Mouse (Mus musculus) embryonic facial prominence, embryonic 12.5 days (tissue): ENCODE data around the gene Uba52. TPM values are rescaled to one million over a fixed set of nuclear protein-coding genes. Genes with fewer than 3 reads are reported as not detected.

Source experiments
- ATAC-seq: fragments of 200-750 bp; cut with Nextera tagmentation; 2 replicates; pipeline ENCODE4 v1.8.0; 2017; ENCODE audit not compliant: insufficient number of reproducible peaks, insufficient read depth, low FRiP score, low TSS enrichment
- H3K27ac ChIP-seq: fragments of 300-500 bp; sonication (generic); 2 replicates; pipeline ENCODE4 v1.5.1; 2016; ENCODE audit warnings: mild to moderate bottlenecking
- H3K27me3 ChIP-seq: fragments of 300-500 bp; sonication (generic); 2 replicates; pipeline ENCODE4 v1.6.1; 2016; ENCODE audit warnings: mild to moderate bottlenecking, moderate library complexity
- H3K36me3 ChIP-seq: fragments of 300-500 bp; sonication (generic); 2 replicates; pipeline ENCODE4 v1.6.1; 2016; ENCODE audit warnings: mild to moderate bottlenecking
- H3K4me1 ChIP-seq: fragments of 300-500 bp; sonication (generic); 2 replicates; pipeline ENCODE4 v1.6.1; 2016
- H3K4me2 ChIP-seq: fragments of 300-500 bp; sonication (generic); replicated peaks from 2 replicates; pipeline ENCODE4 v1.6.1; 2016; ENCODE audit warnings: mild to moderate bottlenecking, moderate library complexity
- H3K4me3 ChIP-seq: fragments of 300-500 bp; sonication (generic); 2 replicates; pipeline ENCODE4 v1.5.1; 2016; ENCODE audit warnings: mild to moderate bottlenecking
- H3K9ac ChIP-seq: fragments of 300-500 bp; sonication (generic); 2 replicates; pipeline ENCODE4 v1.6.1; 2016; ENCODE audit warnings: mild to moderate bottlenecking, moderate library complexity
- H3K9me3 ChIP-seq: fragments of 300-500 bp; sonication (generic); 2 replicates; pipeline ENCODE4 v1.6.1; 2016; ENCODE audit warnings: mild to moderate bottlenecking, moderate library complexity
- WGBS: fragments of 180-500 bp; shearing (Covaris S2); methylation state at CpG from one replicate; pipeline ENCODE4 v1.1.7; 2016; 5-methylcytosine and 5-hydroxymethylcytosine counted together
- polyA plus RNA-seq: library from polyadenylated mRNA; unstranded; fragments of >200 nt; fragmentation: Nextera tagmentation; extraction: Ambion mirVana; gene quantifications from 2 replicates; pipeline ENCODE4 v1.2.1, GENCODE M21; 2016

Uba52 gene
- polyA plus RNA-seq, 1 experiment from 2014 or later, result 863 TPM

GRCm38 (mm10) chr8:70469938-70470337, 40.7 kb downstream of the Uba52 start:
- Histone ChIP-seq H3K27ac (no peak overlapping the region), H3K9ac (no peak overlapping the region), H3K27me3 (no peaks in the 10 kb centered on the region), H3K9me3 (no peaks in the 10 kb centered on the region), H3K4me1 (peaks cover 18% of the 10 kb centered on the region), H3K4me2 (no peak overlapping the region), H3K36me3 (peaks cover 11% of the 10 kb centered on the region; the same call in 1 of the 2 replicates), H3K4me3 (no peak overlapping the region)
- 75% methylated on average over 2 of the region's 2 CpGs for WGBS
- no peak for ATAC-seq

GRCm38 (mm10) chr8:70469295-70469916, 41.2 kb downstream of the Uba52 start:
- no peak for ATAC-seq
- Histone ChIP-seq H3K4me1 (peaks cover 18% of the 10 kb centered on the region), H3K9ac (no peak overlapping the region), H3K27me3 (no peaks in the 10 kb centered on the region), H3K36me3 (peaks cover 11% of the 10 kb centered on the region; the same call in 1 of the 2 replicates), H3K4me3 (no peak overlapping the region), H3K4me2 (no peak overlapping the region), H3K27ac (no peak overlapping the region), H3K9me3 (no peaks in the 10 kb centered on the region)
- 63% methylated on average over 10 of the region's 10 CpGs for WGBS

- Histone ChIP-seq H3K4me1 (peaks cover 18% of the 10 kb centered on the region), H3K4me2 (no peak overlapping the region), H3K9ac (no peak overlapping the region), H3K27me3 (no peaks in the 10 kb centered on the region), H3K36me3 (peaks cover 11% of the 10 kb centered on the region; the same call in 1 of the 2 replicates), H3K4me3 (no peak overlapping the region), H3K9me3 (no peaks in the 10 kb centered on the region), H3K27ac (no peak overlapping the region)
- WGBS, result 88% methylated on average over 4 of the region's 4 CpGs
- no peak for ATAC-seq
Observed at GRCm38 (mm10) chr8:70468733-70469132, 41.9 kb downstream of the Uba52 start.

- Histone ChIP-seq H3K27me3 (no peaks in the 10 kb centered on the region), H3K27ac (no peak overlapping the region), H3K36me3 (peaks cover 11% of the 10 kb centered on the region; the same call in 1 of the 2 replicates), H3K4me2 (no peak overlapping the region), H3K9me3 (no peaks in the 10 kb centered on the region), H3K4me1 (peaks cover 18% of the 10 kb centered on the region), H3K4me3 (no peak overlapping the region), H3K9ac (no peak overlapping the region)
- ATAC-seq, result no peak
- 65% methylated on average over 1 of the region's 1 CpGs for WGBS
Observed at GRCm38 (mm10) chr8:70467907-70468306, 42.7 kb downstream of the Uba52 start.

GRCm38 (mm10) chr8:70467229-70467725, 43.3 kb downstream of the Uba52 start:
- Histone ChIP-seq H3K27ac (peak overlapping the region; percentile 12; the same call in 1 of the 2 replicates), H3K27me3 (no peaks in the 10 kb centered on the region), H3K9ac (no peak overlapping the region), H3K36me3 (peaks cover 11% of the 10 kb centered on the region; the same call in 1 of the 2 replicates), H3K4me2 (no peak overlapping the region), H3K9me3 (no peaks in the 10 kb centered on the region), H3K4me3 (no peak overlapping the region), H3K4me1 (peaks cover 18% of the 10 kb centered on the region)
- WGBS, result 69% methylated on average over 5 of the region's 5 CpGs
- no peak for ATAC-seq

GRCm38 (mm10) chr8:70466771-70467170, 43.8 kb downstream of the Uba52 start:
- peak overlapping the region; percentile 12 for H3K27ac ChIP-seq
- no peak overlapping the region for H3K4me3 ChIP-seq
- H3K36me3 ChIP-seq, result peaks cover 11% of the 10 kb centered on the region; the same call in 1 of the 2 replicates
- WGBS, result 51% methylated on average over 11 of the region's 11 CpGs
- no peak for ATAC-seq
- H3K27me3 ChIP-seq, result no peaks in the 10 kb centered on the region
- H3K4me2 ChIP-seq, result no peak overlapping the region
- no peak overlapping the region for H3K9ac ChIP-seq
- H3K4me1 ChIP-seq, result peaks cover 18% of the 10 kb centered on the region
- H3K9me3 ChIP-seq, result no peaks in the 10 kb centered on the region

- WGBS, result 86% methylated on average over 4 of the region's 4 CpGs
- peaks cover 18% of the 10 kb centered on the region for H3K4me1 ChIP-seq
- no peaks in the 10 kb centered on the region for H3K9me3 ChIP-seq
- no peak for ATAC-seq
- peak overlapping the region; percentile 12; the same call in 1 of the 2 replicates for H3K27ac ChIP-seq
- H3K4me3 ChIP-seq, result no peak overlapping the region
- H3K27me3 ChIP-seq, result no peaks in the 10 kb centered on the region
- H3K36me3 ChIP-seq, result peaks cover 11% of the 10 kb centered on the region; the same call in 1 of the 2 replicates
- H3K4me2 ChIP-seq, result no peak overlapping the region
- no peak overlapping the region for H3K9ac ChIP-seq
Observed at GRCm38 (mm10) chr8:70466305-70466704, 44.3 kb downstream of the Uba52 start.

GRCm38 (mm10) chr8:70465701-70466100, 44.9 kb downstream of the Uba52 start:
- Histone ChIP-seq H3K27ac (no peak overlapping the region), H3K4me3 (no peak overlapping the region), H3K27me3 (no peaks in the 10 kb centered on the region), H3K9ac (no peak overlapping the region), H3K36me3 (peaks cover 11% of the 10 kb centered on the region; the same call in 1 of the 2 replicates), H3K4me2 (no peak overlapping the region), H3K9me3 (no peaks in the 10 kb centered on the region), H3K4me1 (peaks cover 18% of the 10 kb centered on the region)
- WGBS, result 94% methylated on average over 4 of the region's 4 CpGs
- no peak for ATAC-seq

GRCm38 (mm10) chr8:70464162-70464561, 46.4 kb downstream of the Uba52 start:
- no peaks in the 10 kb centered on the region for H3K27me3 ChIP-seq
- peaks cover 18% of the 10 kb centered on the region for H3K4me1 ChIP-seq
- ATAC-seq, result no peak
- no peaks in the 10 kb centered on the region for H3K9me3 ChIP-seq
- WGBS, result 83% methylated on average over 6 of the region's 6 CpGs
- no peak overlapping the region for H3K27ac ChIP-seq
- H3K9ac ChIP-seq, result no peak overlapping the region
- no peak overlapping the region for H3K4me3 ChIP-seq
- no peak overlapping the region for H3K4me2 ChIP-seq
- peaks cover 11% of the 10 kb centered on the region; the same call in 1 of the 2 replicates for H3K36me3 ChIP-seq

GRCm38 (mm10) chr8:70463306-70463705, 47.3 kb downstream of the Uba52 start:
- 91% methylated on average over 4 of the region's 4 CpGs for WGBS
- Histone ChIP-seq H3K36me3 (peaks cover 11% of the 10 kb centered on the region; the same call in 1 of the 2 replicates), H3K9ac (no peak overlapping the region)

GRCm38 (mm10) chr8:70462516-70462813, 48.1 kb downstream of the Uba52 start:
- 94% methylated on average over 8 of the region's 8 CpGs for WGBS
- Histone ChIP-seq H3K27me3 (no peaks in the 10 kb centered on the region), H3K4me1 (peaks cover 10% of the 10 kb centered on the region), H3K27ac (no peak overlapping the region), H3K4me2 (no peak overlapping the region), H3K9ac (no peak overlapping the region), H3K9me3 (no peaks in the 10 kb centered on the region), H3K4me3 (no peak overlapping the region), H3K36me3 (peaks cover 10% of the 10 kb centered on the region; the same call in 1 of the 2 replicates)
- ATAC-seq, result no peak

More at GRCm38 (mm10) chr8:70463306-70463705, 47.3 kb downstream of the Uba52 start:
- Histone ChIP-seq H3K27ac (no peak overlapping the region), H3K4me3 (no peak overlapping the region), H3K9me3 (no peaks in the 10 kb centered on the region), H3K4me2 (no peak overlapping the region), H3K27me3 (no peaks in the 10 kb centered on the region), H3K4me1 (peaks cover 18% of the 10 kb centered on the region)
- no peak for ATAC-seq

GRCm38 (mm10) chr8:70461765-70462515, 48.7 kb downstream of the Uba52 start:
- no peak overlapping the region for H3K4me2 ChIP-seq
- 90% methylated on average over 16 of the region's 16 CpGs for WGBS
- no peak overlapping the region for H3K27ac ChIP-seq
- no peaks in the 10 kb centered on the region for H3K27me3 ChIP-seq
- no peak overlapping the region for H3K4me3 ChIP-seq
- ATAC-seq, result no peak
- H3K9ac ChIP-seq, result no peak overlapping the region
- no peaks in the 10 kb centered on the region for H3K9me3 ChIP-seq
- peaks cover 9% of the 10 kb centered on the region; the same call in 1 of the 2 replicates for H3K36me3 ChIP-seq
- peaks cover 5% of the 10 kb centered on the region; the same call in 1 of the 2 replicates for H3K4me1 ChIP-seq
